ENCODE assay signal across 8 mouse cellular contexts in genomic region chr2:165074937-165075336, GRCm38 (mm10). TPM values are rescaled to one million over a fixed set of nuclear protein-coding genes. Genes with fewer than 3 reads are reported as not detected.
DNase-seq lines count a peak whose midpoint lies in the region; ATAC-seq lines count a peak whose summit lies in the region.

No protein-coding gene starts in this region.

- ATAC-seq in heart, embryonic 11.5 days (replicated peaks; ENCODE audit: insufficient number of reproducible peaks, low FRiP score, low TSS enrichment) = no peak
- ATAC-seq in intestine, embryonic 14.5 days (replicated peaks; ENCODE audit: low FRiP score, low TSS enrichment, low read depth) = peak; percentile 37; the same call in 1 of the 2 replicates
- ATAC-seq in midbrain, embryonic 14.5 days (ENCODE audit: low FRiP score, low TSS enrichment) = peak; percentile 18; the same call in 1 of the 2 replicates

- no peaks in the 10 kb centered on the region for H3K9me3 ChIP-seq in heart, embryonic 11.5 days (replicated peaks; ENCODE audit: control insufficient read depth, low read length)
- no peaks in the 10 kb centered on the region for H3K9me3 ChIP-seq in intestine, embryonic 14.5 days (ENCODE audit: control insufficient read depth, low read length)
- H3K9me3 ChIP-seq in midbrain, embryonic 14.5 days (ENCODE audit: control insufficient read depth, low read length) = no peaks in the 10 kb centered on the region

- H3K9ac ChIP-seq in heart, embryonic 11.5 days (ENCODE audit: low read depth, low read length) = no peak overlapping the region
- no peak overlapping the region for H3K9ac ChIP-seq in intestine, embryonic 14.5 days (ENCODE audit: low read length)
- no peak overlapping the region for H3K9ac ChIP-seq in midbrain, embryonic 14.5 days (replicated peaks; ENCODE audit: low read length)

- peak; percentile 96 for DNase-seq in heart, adult 11 months
- peak; percentile 93 to 96 for DNase-seq in cerebellum, postnatal 36 days
- peak; percentile 78 for DNase-seq in gastrocnemius, adult 18-20 months (ENCODE audit: low spot score)
- peak; percentile 94 for DNase-seq in intestine, embryonic 14.5 days (ENCODE audit: low spot score)
- DNase-seq in left cerebral cortex, adult 8-10 months (ENCODE audit: low spot score in 2 of 2) = peak; percentile 70 to 89
- peak; percentile 92 for DNase-seq in midbrain, embryonic 14.5 days
- DNase-seq in spleen, adult 18-20 months = peak; percentile 61 to 81

- no peak overlapping the region for H3K4me3 ChIP-seq in heart, embryonic 11.5 days (ENCODE audit: low read depth, low read length)
- H3K4me3 ChIP-seq in intestine, embryonic 14.5 days (ENCODE audit: low read depth, low read length) = no peak overlapping the region
- H3K4me3 ChIP-seq in midbrain, embryonic 14.5 days (replicated peaks; ENCODE audit: low read depth, low read length) = no peak overlapping the region

- peaks cover 84% of the 10 kb centered on the region for H3K27me3 ChIP-seq in heart, embryonic 11.5 days (ENCODE audit: control insufficient read depth, insufficient read depth, low read length)
- H3K27me3 ChIP-seq in intestine, embryonic 14.5 days (replicated peaks; ENCODE audit: control insufficient read depth, insufficient read depth, low read length) = peaks cover 72% of the 10 kb centered on the region
- peaks cover 4% of the 10 kb centered on the region; the same call in 1 of the 2 replicates for H3K27me3 ChIP-seq in midbrain, embryonic 14.5 days (ENCODE audit: control insufficient read depth, insufficient read depth, low read length)

- no peaks in the 10 kb centered on the region for H3K4me1 ChIP-seq in heart, embryonic 11.5 days (ENCODE audit: control insufficient read depth, insufficient read depth, low read length)
- peaks cover 3% of the 10 kb centered on the region; the same call in 1 of the 2 replicates for H3K4me1 ChIP-seq in intestine, embryonic 14.5 days (replicated peaks; ENCODE audit: control insufficient read depth, insufficient read depth, low read length)
- H3K4me1 ChIP-seq in midbrain, embryonic 14.5 days (ENCODE audit: control insufficient read depth, insufficient read depth, low read length) = peaks cover 37% of the 10 kb centered on the region

- no peak overlapping the region for H3K27ac ChIP-seq in heart, embryonic 11.5 days (ENCODE audit: low read depth, low read length)
- H3K27ac ChIP-seq in intestine, embryonic 14.5 days (ENCODE audit: low read depth) = no peak overlapping the region
- H3K27ac ChIP-seq in midbrain, embryonic 14.5 days (replicated peaks; ENCODE audit: low read depth, low read length) = no peak overlapping the region

- H3K4me2 ChIP-seq in heart, embryonic 11.5 days = no peak overlapping the region
- no peak overlapping the region for H3K4me2 ChIP-seq in intestine, embryonic 14.5 days (ENCODE audit: low read length)
- H3K4me2 ChIP-seq in midbrain, embryonic 14.5 days (ENCODE audit: low read length) = no peak overlapping the region

- H3K36me3 ChIP-seq in heart, embryonic 11.5 days (ENCODE audit: control insufficient read depth, insufficient read depth, low read length) = no peaks in the 10 kb centered on the region
- no peaks in the 10 kb centered on the region for H3K36me3 ChIP-seq in intestine, embryonic 14.5 days (ENCODE audit: control insufficient read depth, insufficient read depth, low read length)
- no peaks in the 10 kb centered on the region for H3K36me3 ChIP-seq in midbrain, embryonic 14.5 days (ENCODE audit: control insufficient read depth, insufficient read depth, low read length)

- 40% methylated on average over 2 of the region's 2 CpGs for WGBS in heart, embryonic 11.5 days (ENCODE audit: insufficient replicate concordance)
- WGBS in intestine, embryonic 14.5 days = 34% methylated on average over 2 of the region's 2 CpGs
- WGBS in midbrain, embryonic 14.5 days = 37% methylated on average over 2 of the region's 2 CpGs

RNA-seq across cellular contexts. Expression of gene 1700025C18Rik, which starts 15.6 kb away (rescaled TPM):
- not detected in 2 replicates for polyA plus RNA-seq in heart, embryonic 11.5 days (2014; fragmentation: Nextera tagmentation; extraction: Ambion mirVana)
- not detected for total RNA-seq in gastrocnemius, adult 18-20 months (2021)
- polyA plus RNA-seq in intestine, embryonic 14.5 days (2014; fragmentation: Nextera tagmentation; extraction: Ambion mirVana) = not detected in 2 replicates
- not detected for total RNA-seq in left cerebral cortex, adult 8-10 months (2022)
- polyA plus RNA-seq in midbrain, embryonic 14.5 days (2014; fragmentation: Nextera tagmentation; extraction: Ambion mirVana) = not detected in 2 replicates

RNA-seq across cellular contexts. Expression of gene Cd40, which starts 19.5 kb away (rescaled TPM):
- 9.6 and 9.7 TPM in 2 replicates for polyA plus RNA-seq in heart, embryonic 11.5 days (2014; fragmentation: Nextera tagmentation; extraction: Ambion mirVana)
- total RNA-seq in gastrocnemius, adult 18-20 months (2021) = under 1 TPM; 0.28 to 0.41 TPM
- polyA plus RNA-seq in intestine, embryonic 14.5 days (2014; fragmentation: Nextera tagmentation; extraction: Ambion mirVana) = 12.5 and 12.8 TPM in 2 replicates
- total RNA-seq in left cerebral cortex, adult 8-10 months (2022) = under 1 TPM; 0.23 to 0.81 (median 0.59) TPM
- 5.1 and 7.3 TPM in 2 replicates for polyA plus RNA-seq in midbrain, embryonic 14.5 days (2014; fragmentation: Nextera tagmentation; extraction: Ambion mirVana)

RNA-seq across cellular contexts. Expression of gene Ncoa5, which starts 40.3 kb away (rescaled TPM):
- polyA plus RNA-seq in heart, embryonic 11.5 days (2014; fragmentation: Nextera tagmentation; extraction: Ambion mirVana) = 36.0 and 39.8 TPM in 2 replicates
- total RNA-seq in gastrocnemius, adult 18-20 months (2021) = 10 to 100 TPM; 11.1 to 11.7 TPM
- 57.0 and 58.5 TPM in 2 replicates for polyA plus RNA-seq in intestine, embryonic 14.5 days (2014; fragmentation: Nextera tagmentation; extraction: Ambion mirVana)
- total RNA-seq in left cerebral cortex, adult 8-10 months (2022) = 10 to 100 TPM; 41.4 to 50.4 (median 44.6) TPM
- 76.6 and 105 TPM in 2 replicates for polyA plus RNA-seq in midbrain, embryonic 14.5 days (2014; fragmentation: Nextera tagmentation; extraction: Ambion mirVana)
